ENCODE assay signal across 8 mouse cellular contexts in the genomic region with DNA sequence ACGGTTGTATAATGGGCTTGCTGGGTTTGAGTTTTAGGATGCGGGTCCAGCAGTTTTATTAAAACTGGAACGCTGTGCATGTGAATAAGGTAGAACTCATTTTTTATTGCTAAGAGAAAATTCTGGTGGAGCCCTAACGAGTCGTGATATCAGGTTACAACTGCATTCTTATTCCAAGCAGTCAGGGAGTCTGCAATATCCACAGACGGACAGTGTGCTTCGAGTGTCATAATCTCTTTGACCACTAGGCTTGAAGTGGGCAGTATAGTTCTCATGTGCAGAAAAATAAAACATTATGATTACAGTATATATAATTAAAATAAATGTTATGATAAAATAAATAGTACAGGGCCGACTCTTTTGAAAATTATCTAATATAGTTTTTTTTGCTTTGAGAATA. TPM values are rescaled to one million over a fixed set of nuclear protein-coding genes. Genes with fewer than 3 reads are reported as not detected.
DNase-seq lines count a peak whose midpoint lies in the region; ATAC-seq lines count a peak whose summit lies in the region.

No protein-coding gene starts in this region.

- H3K4me1 ChIP-seq in hindbrain, embryonic 11.5 days (replicated peaks; ENCODE audit: control insufficient read depth, insufficient read depth, low read length), result no peaks in the 10 kb centered on the region
- peaks cover 6% of the 10 kb centered on the region for H3K4me1 ChIP-seq in midbrain, embryonic 12.5 days

- WGBS in hindbrain, embryonic 11.5 days, result 20% methylated on average over 8 of the region's 8 CpGs
- WGBS in midbrain, embryonic 12.5 days, result 20% methylated on average over 8 of the region's 8 CpGs

- no peaks in the 10 kb centered on the region for H3K27me3 ChIP-seq in hindbrain, embryonic 11.5 days (ENCODE audit: control insufficient read depth, insufficient read depth, low read length)
- H3K27me3 ChIP-seq in midbrain, embryonic 12.5 days, result no peaks in the 10 kb centered on the region

- no peak overlapping the region for H3K9ac ChIP-seq in hindbrain, embryonic 11.5 days (ENCODE audit: low read depth, low read length)
- no peak overlapping the region for H3K9ac ChIP-seq in midbrain, embryonic 12.5 days (replicated peaks)

- peak; percentile 59 for DNase-seq in gastrocnemius, adult 18-20 months (ENCODE audit: low spot score)
- DNase-seq in gastrocnemius, postnatal 36 days, result no peak
- DNase-seq in thymus, postnatal 14 days, result peak; percentile 36
- DNase-seq in thymus, postnatal 36 days, result no peak
- DNase-seq in hindbrain, embryonic 11.5 days (ENCODE audit: low spot score), result peak; percentile 55
- no peak for DNase-seq in right cerebral cortex, adult 2 months (ENCODE audit: low spot score in 2 of 2)
- no peak for DNase-seq in spleen, postnatal 10 days (ENCODE audit: low spot score in 2 of 2)

- no peak overlapping the region for H3K27ac ChIP-seq in hindbrain, embryonic 11.5 days (ENCODE audit: low read depth, low read length)
- H3K27ac ChIP-seq in midbrain, embryonic 12.5 days (replicated peaks), result no peak overlapping the region

- no peaks in the 10 kb centered on the region for H3K9me3 ChIP-seq in hindbrain, embryonic 11.5 days (ENCODE audit: control insufficient read depth, low read length)
- no peaks in the 10 kb centered on the region for H3K9me3 ChIP-seq in midbrain, embryonic 12.5 days

- intact Hi-C loops in gastrocnemius, postnatal 36 days (cut with DNase I), result loop anchor here (5.0 kb wide), 3 partner anchors 78 to 228 kb away; no protein-coding TSS in a partner anchor

- H3K4me3 ChIP-seq in hindbrain, embryonic 11.5 days (ENCODE audit: low read depth, low read length), result no peak overlapping the region
- H3K4me3 ChIP-seq in midbrain, embryonic 12.5 days, result no peak overlapping the region

- no peak overlapping the region for H3K4me2 ChIP-seq in hindbrain, embryonic 11.5 days (replicated peaks; ENCODE audit: low read depth, low read length)
- 0 out of 2 replicates have a peak overlapping the region, but pooled peaks have one; percentile 8 for H3K4me2 ChIP-seq in midbrain, embryonic 12.5 days (replicated peaks)

- no peak for ATAC-seq in hindbrain, embryonic 11.5 days (ENCODE audit: low FRiP score)
- no peak for ATAC-seq in midbrain, embryonic 12.5 days (ENCODE audit: low FRiP score, low read depth)

- H3K36me3 ChIP-seq in hindbrain, embryonic 11.5 days (ENCODE audit: control insufficient read depth, insufficient read depth, low read length), result no peaks in the 10 kb centered on the region
- no peaks in the 10 kb centered on the region for H3K36me3 ChIP-seq in midbrain, embryonic 12.5 days

RNA-seq across cellular contexts. Expression of gene Hivep2, which starts 3.1 kb away (rescaled TPM):
- 10 to 100 TPM; 47.5 to 48.3 TPM for total RNA-seq in gastrocnemius, adult 18-20 months (2021)
- total RNA-seq in gastrocnemius, postnatal 36 days (2021), result 10 to 100 TPM; 43.4 to 46.6 TPM
- polyA plus RNA-seq in hindbrain, embryonic 11.5 days (2014; fragmentation: Nextera tagmentation; extraction: Ambion mirVana), result 6.2 and 8.9 TPM in 2 replicates
- 5.9 and 6.5 TPM in 2 replicates for polyA plus RNA-seq in midbrain, embryonic 12.5 days (2016; fragmentation: Nextera tagmentation; extraction: Ambion mirVana)

Comparison
In these comparisons a context has a peak if more than half of its experiments do, and no peak if none do; other contexts are left out.
1. DNase-seq: peak in gastrocnemius, adult 18-20 months (single experiment), thymus, postnatal 14 days (single experiment) and hindbrain, embryonic 11.5 days (single experiment); none in gastrocnemius, postnatal 36 days (0 of 2), thymus, postnatal 36 days (0 of 2), right cerebral cortex, adult 2 months (0 of 2) and spleen, postnatal 10 days (0 of 2).